Mouse (Mus musculus): Measurements from ENCODE around the gene Isg20. TPM values are rescaled to one million over a fixed set of nuclear protein-coding genes. Genes with fewer than 3 reads are reported as not detected.
A peak's percentile ranks its signal among the peaks of the same experiment; 100 is the strongest.

The Isg20 gene
- polyA plus RNA-seq, 1 experiment from 2014 or later: 0.29 TPM

DNA sequence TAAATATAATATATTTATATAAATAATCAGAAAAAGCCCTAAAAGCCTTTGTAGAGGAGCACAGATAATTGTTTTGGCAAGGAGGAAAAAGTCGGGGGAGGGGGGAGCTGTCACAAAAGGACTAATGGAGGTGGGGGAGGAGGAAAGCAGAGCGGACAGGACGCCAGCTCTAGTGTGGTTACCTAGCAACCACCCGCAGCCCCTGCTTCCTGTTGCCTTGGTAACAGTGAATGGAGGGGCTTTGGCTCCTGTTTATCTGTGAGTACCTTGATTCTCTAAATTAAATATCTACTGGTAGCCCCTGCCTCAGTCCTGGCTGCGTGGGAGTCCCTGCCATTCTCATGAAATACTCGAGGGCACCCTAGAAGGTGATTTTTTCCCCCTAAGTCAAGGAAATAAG, 29.1 kb upstream of the Isg20 start:
- H3K27me3 ChIP-seq: peaks cover 11% of the 10 kb centered on the region
- peak overlapping the region; percentile 58 for H3K4me3 ChIP-seq (replicated peaks)
- H3K27ac ChIP-seq: peak overlapping the region; percentile 86
- WGBS: 5% methylated on average over 6 of the region's 6 CpGs
- H3K4me1 ChIP-seq: peaks cover 71% of the 10 kb centered on the region
- no peaks in the 10 kb centered on the region for H3K9me3 ChIP-seq
- peak; percentile 61 for ATAC-seq (ENCODE audit: low FRiP score)
- 0 out of 2 replicates have a peak, but pooled peaks cover 3% of the 10 kb centered on the region for H3K36me3 ChIP-seq (replicated peaks)
- peak overlapping the region; percentile 87 for H3K4me2 ChIP-seq
- peak overlapping the region; percentile 41 for H3K9ac ChIP-seq

GRCm38 (mm10) chr7:78885404-78885803, 27.8 kb upstream of the Isg20 start:
- Histone ChIP-seq H3K27me3 (peaks cover 22% of the 10 kb centered on the region), H3K9ac (peak overlapping the region; percentile 38; the same call in 1 of the 2 replicates)
- ATAC-seq (ENCODE audit: low FRiP score): no peak

GRCm38 (mm10) chr7:78886496-78886895, 26.7 kb upstream of the Isg20 start:
- Histone ChIP-seq H3K27ac (peak overlapping the region; percentile 95), H3K27me3 (peaks cover 22% of the 10 kb centered on the region), H3K9ac (peak overlapping the region; percentile 40; the same call in 1 of the 2 replicates), H3K36me3 (replicated peaks) (0 out of 2 replicates have a peak, but pooled peaks cover 3% of the 10 kb centered on the region), H3K4me1 (peaks cover 74% of the 10 kb centered on the region), H3K4me3 (replicated peaks) (peak overlapping the region; percentile 26), H3K4me2 (peak overlapping the region; percentile 52), H3K9me3 (no peaks in the 10 kb centered on the region)
- ATAC-seq (ENCODE audit: low FRiP score): peak; percentile 20; the same call in 1 of the 2 replicates
- WGBS: 18% methylated on average over 4 of the region's 4 CpGs

More at GRCm38 (mm10) chr7:78885404-78885803, 27.8 kb upstream of the Isg20 start:
- 79% methylated on average over 5 of the region's 5 CpGs for WGBS
- 0 out of 2 replicates have a peak, but pooled peaks cover 3% of the 10 kb centered on the region for H3K36me3 ChIP-seq (replicated peaks)
- peak overlapping the region; percentile 26 for H3K4me3 ChIP-seq (replicated peaks)
- no peaks in the 10 kb centered on the region for H3K9me3 ChIP-seq
- H3K27ac ChIP-seq: peak overlapping the region; percentile 95
- H3K4me1 ChIP-seq: peaks cover 80% of the 10 kb centered on the region
- peak overlapping the region; percentile 52 for H3K4me2 ChIP-seq

GRCm38 (mm10) chr7:78887431-78887842, 25.8 kb upstream of the Isg20 start:
- 0 out of 2 replicates have a peak, but pooled peaks cover 3% of the 10 kb centered on the region for H3K36me3 ChIP-seq (replicated peaks)
- peak overlapping the region; percentile 40; the same call in 1 of the 2 replicates for H3K9ac ChIP-seq
- ATAC-seq (ENCODE audit: low FRiP score): peak; percentile 67
- no peaks in the 10 kb centered on the region for H3K9me3 ChIP-seq
- peak overlapping the region; percentile 25 for H3K4me3 ChIP-seq (replicated peaks)
- peaks cover 67% of the 10 kb centered on the region for H3K4me1 ChIP-seq
- H3K4me2 ChIP-seq: peak overlapping the region; percentile 52
- H3K27ac ChIP-seq: peak overlapping the region; percentile 95
- H3K27me3 ChIP-seq: peaks cover 22% of the 10 kb centered on the region
- 13% methylated on average over 9 of the region's 9 CpGs for WGBS

GRCm38 (mm10) chr7:78890641-78891040, 22.6 kb upstream of the Isg20 start:
- Histone ChIP-seq H3K27me3 (peaks cover 26% of the 10 kb centered on the region), H3K9me3 (no peaks in the 10 kb centered on the region), H3K9ac (no peak overlapping the region), H3K4me3 (replicated peaks) (no peak overlapping the region), H3K36me3 (replicated peaks) (0 out of 2 replicates have a peak, but pooled peaks cover 3% of the 10 kb centered on the region), H3K27ac (no peak overlapping the region), H3K4me2 (no peak overlapping the region), H3K4me1 (peaks cover 43% of the 10 kb centered on the region)
- ATAC-seq (ENCODE audit: low FRiP score): no peak
- WGBS: 2% methylated on average over 16 of the region's 16 CpGs

- Histone ChIP-seq H3K9me3 (no peaks in the 10 kb centered on the region), H3K36me3 (replicated peaks) (0 out of 2 replicates have a peak, but pooled peaks cover 8% of the 10 kb centered on the region), H3K27ac (no peak overlapping the region), H3K27me3 (peaks cover 17% of the 10 kb centered on the region), H3K4me3 (replicated peaks) (no peak overlapping the region), H3K4me1 (peaks cover 32% of the 10 kb centered on the region), H3K9ac (no peak overlapping the region), H3K4me2 (no peak overlapping the region)
- 94% methylated on average over 10 of the region's 10 CpGs for WGBS
- no peak for ATAC-seq (ENCODE audit: low FRiP score)
These were observed 19.3 kb upstream of the Isg20 start for GRCm38 (mm10) chr7:78893917-78894316.

- peaks cover 6% of the 10 kb centered on the region for H3K27me3 ChIP-seq
- H3K27ac ChIP-seq: no peak overlapping the region
- H3K9ac ChIP-seq: peak overlapping the region; percentile 48
- no peak for ATAC-seq (ENCODE audit: low FRiP score)
- H3K9me3 ChIP-seq: no peaks in the 10 kb centered on the region
- WGBS: 57% methylated on average over 13 of the region's 13 CpGs
- peak overlapping the region; percentile 80 for H3K4me3 ChIP-seq (replicated peaks)
- H3K4me1 ChIP-seq: peaks cover 23% of the 10 kb centered on the region
- 0 out of 2 replicates have a peak, but pooled peaks cover 8% of the 10 kb centered on the region for H3K36me3 ChIP-seq (replicated peaks)
- peak overlapping the region; percentile 84 for H3K4me2 ChIP-seq
These were observed 18.1 kb upstream of the Isg20 start for GRCm38 (mm10) chr7:78895021-78895652.

- under 1% methylated on average over 53 of the region's 53 CpGs for WGBS
- ATAC-seq (ENCODE audit: low FRiP score): peak; percentile 99
- H3K36me3 ChIP-seq (replicated peaks): 0 out of 2 replicates have a peak, but pooled peaks cover 8% of the 10 kb centered on the region
- H3K4me3 ChIP-seq (replicated peaks): peak within 1 kb of the TSS; percentile 80
- H3K9ac ChIP-seq: peak within 1 kb of the TSS; percentile 66
- H3K4me1 ChIP-seq: peaks cover 23% of the 10 kb centered on the region
- peak within 1 kb of the TSS; percentile 84 for H3K4me2 ChIP-seq
- no peaks in the 10 kb centered on the region for H3K9me3 ChIP-seq
- H3K27ac ChIP-seq: no peak within 1 kb of the TSS
- H3K27me3 ChIP-seq: peaks cover 4% of the 10 kb centered on the region; the same call in 1 of the 2 replicates
These were observed 17.4 kb upstream of the Isg20 start, which contains the start of gene Aen for GRCm38 (mm10) chr7:78895653-78896333. Gene Aen, plus strand, starts transcription at chr7:78895854.

DNA sequence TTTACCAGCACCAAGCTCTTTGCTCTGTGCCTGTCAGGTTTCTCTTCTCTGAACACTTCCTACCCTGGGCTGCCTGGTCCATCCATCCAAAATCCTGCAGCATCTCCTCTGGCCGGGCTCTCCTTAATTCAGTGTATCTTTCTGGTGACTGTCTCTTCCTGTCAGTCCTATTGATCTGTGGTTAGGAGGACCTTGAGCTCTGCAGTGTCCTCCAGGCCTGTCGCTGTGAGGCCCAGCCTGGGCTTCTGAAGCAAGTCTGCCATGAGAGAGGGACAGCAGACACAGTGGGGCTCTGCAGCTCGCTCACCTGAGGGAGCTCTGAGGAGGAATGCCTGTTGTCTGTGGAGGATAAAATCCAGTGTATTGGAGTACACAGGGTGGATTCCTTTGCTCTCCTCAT, 15.7 kb upstream of the Isg20 start:
- Histone ChIP-seq H3K27me3 (peaks cover 4% of the 10 kb centered on the region; the same call in 1 of the 2 replicates), H3K9ac (no peak overlapping the region), H3K4me1 (peaks cover 23% of the 10 kb centered on the region), H3K9me3 (no peaks in the 10 kb centered on the region), H3K4me3 (replicated peaks) (no peak overlapping the region), H3K27ac (no peak overlapping the region), H3K36me3 (replicated peaks) (peaks cover 16% of the 10 kb centered on the region), H3K4me2 (no peak overlapping the region)
- WGBS: 93% methylated on average over 3 of the region's 3 CpGs
- no peak for ATAC-seq (ENCODE audit: low FRiP score)

DNA sequence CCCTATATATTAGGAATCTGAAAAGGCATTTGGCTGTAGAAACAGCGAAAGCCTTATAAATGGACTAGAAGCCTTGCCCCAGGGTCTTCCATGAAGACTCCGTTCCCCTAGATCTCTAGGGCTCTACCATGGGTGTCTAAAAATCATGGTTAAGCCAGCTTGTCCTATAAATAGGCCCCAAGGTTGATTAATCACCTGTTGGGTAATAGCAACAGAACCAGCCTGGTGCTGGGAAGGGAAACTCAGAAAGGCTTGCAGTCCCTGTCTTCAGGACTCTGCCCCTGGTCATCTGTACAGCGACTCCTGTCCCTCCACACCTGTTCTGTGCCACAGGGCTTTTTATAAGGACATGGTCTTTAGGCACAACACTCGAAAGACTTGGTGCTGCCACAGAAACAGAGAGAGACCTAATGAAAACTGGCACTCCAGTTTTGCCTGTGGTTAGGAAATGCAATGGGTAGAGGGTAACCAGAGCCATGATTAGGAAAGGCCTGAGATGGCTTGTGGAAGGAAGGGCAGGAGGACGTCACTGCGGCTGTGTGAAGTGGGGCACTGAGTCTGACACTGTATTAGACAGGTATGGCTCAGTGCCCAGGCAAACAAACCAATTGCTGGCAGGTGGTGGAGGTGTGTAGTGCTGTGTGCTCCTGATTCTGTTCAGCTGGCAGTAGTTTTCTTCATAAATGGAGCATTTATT, 9.9 kb upstream of the Isg20 start:
- H3K9ac ChIP-seq: no peak overlapping the region
- no peak for ATAC-seq (ENCODE audit: low FRiP score)
- WGBS: 96% methylated on average over 6 of the region's 6 CpGs
- no peak overlapping the region for H3K4me2 ChIP-seq
- H3K9me3 ChIP-seq: no peaks in the 10 kb centered on the region
- no peaks in the 10 kb centered on the region for H3K27me3 ChIP-seq
- H3K4me3 ChIP-seq (replicated peaks): no peak overlapping the region
- no peaks in the 10 kb centered on the region for H3K4me1 ChIP-seq
- peaks cover 59% of the 10 kb centered on the region for H3K36me3 ChIP-seq (replicated peaks)
- H3K27ac ChIP-seq: no peak overlapping the region

- no peaks in the 10 kb centered on the region for H3K9me3 ChIP-seq
- no peak overlapping the region for H3K9ac ChIP-seq
- no peak for ATAC-seq (ENCODE audit: low FRiP score)
- H3K4me3 ChIP-seq (replicated peaks): no peak overlapping the region
- H3K4me1 ChIP-seq: no peaks in the 10 kb centered on the region
- no peak overlapping the region for H3K27ac ChIP-seq
- H3K4me2 ChIP-seq: no peak overlapping the region
- peaks cover 59% of the 10 kb centered on the region for H3K36me3 ChIP-seq (replicated peaks)
- WGBS: 93% methylated on average over 2 of the region's 2 CpGs
- no peaks in the 10 kb centered on the region for H3K27me3 ChIP-seq
These were observed 9.0 kb upstream of the Isg20 start for GRCm38 (mm10) chr7:78904175-78904574.

DNA sequence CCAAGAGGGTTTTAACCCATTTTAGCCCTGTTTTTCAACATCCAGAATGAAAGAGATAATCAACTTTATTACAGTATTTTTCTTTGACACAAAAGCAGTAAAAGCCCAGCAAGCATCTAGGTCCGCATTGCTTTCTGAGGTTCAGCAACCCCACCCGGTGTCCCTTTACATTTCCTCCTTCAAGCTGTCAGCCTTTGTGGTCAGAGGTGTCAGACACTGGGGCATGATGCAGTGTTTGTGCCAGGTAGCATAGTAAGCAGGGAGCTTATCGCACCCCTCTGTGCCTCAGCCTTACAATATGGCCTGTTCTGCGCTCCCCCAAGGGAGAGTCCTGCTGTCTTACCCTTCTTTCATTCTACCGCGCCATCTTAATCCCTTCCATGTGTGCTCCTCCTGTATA, 4.2 kb upstream of the Isg20 start:
- H3K4me2 ChIP-seq: no peak overlapping the region
- no peak overlapping the region for H3K9ac ChIP-seq
- no peak for ATAC-seq (ENCODE audit: low FRiP score)
- 90% methylated on average over 6 of the region's 6 CpGs for WGBS
- H3K4me3 ChIP-seq (replicated peaks): no peak overlapping the region
- no peaks in the 10 kb centered on the region for H3K9me3 ChIP-seq
- H3K27me3 ChIP-seq: no peaks in the 10 kb centered on the region
- peaks cover 16% of the 10 kb centered on the region for H3K4me1 ChIP-seq
- H3K27ac ChIP-seq: no peak overlapping the region
- peaks cover 37% of the 10 kb centered on the region for H3K36me3 ChIP-seq (replicated peaks)
